Mouse (Mus musculus) testis, adult 2 months (tissue): ENCODE results near the gene Zfp277. TPM values are rescaled to one million over a fixed set of nuclear protein-coding genes. Genes with fewer than 3 reads are reported as not detected.

Source experiments
- H3K27ac ChIP-seq: fragments of 200-500 bp; 2 replicates; pipeline ENCODE4 v1.5.1; 2012; ENCODE audit warnings: low read depth, low read length; ENCODE audit not compliant: control insufficient read depth, insufficient read depth
- H3K27me3 ChIP-seq: fragments of 200-500 bp; 2 replicates; pipeline ENCODE4 v1.6.1; 2012; ENCODE audit warnings: mild to moderate bottlenecking, low read length, moderate library complexity; ENCODE audit not compliant: control insufficient read depth, insufficient read depth
- H3K36me3 ChIP-seq: fragments of 200-500 bp; 2 replicates; pipeline ENCODE4 v1.6.1; 2012; ENCODE audit warnings: mild to moderate bottlenecking, low read length; ENCODE audit not compliant: control insufficient read depth, insufficient read depth
- H3K4me1 ChIP-seq: fragments of 200-500 bp; 2 replicates; pipeline ENCODE4 v1.6.1; 2012; ENCODE audit warnings: low read length; ENCODE audit not compliant: control insufficient read depth, insufficient read depth
- H3K4me3 ChIP-seq: fragments of 200-500 bp; 2 replicates; pipeline ENCODE4 v1.5.1; 2012; ENCODE audit warnings: low read depth, mild to moderate bottlenecking, low read length, moderate library complexity, mixed read lengths; ENCODE audit not compliant: control insufficient read depth
- CTCF ChIP-seq: fragments of 200-500 bp; IDR thresholded peaks from 2 replicates; pipeline ENCODE4 v1.5.1; 2012; ENCODE audit warnings: low read depth, mild to moderate bottlenecking, inconsistent platforms, low read length, moderate library complexity; ENCODE audit not compliant: control insufficient read depth, insufficient read depth, insufficient replicate concordance
- POLR2A ChIP-seq: fragments of 200-500 bp; IDR thresholded peaks from 2 replicates; pipeline ENCODE4 v1.6.1; 2012; ENCODE audit warnings: low read depth, mild to moderate bottlenecking, inconsistent platforms, low read length, moderate library complexity; ENCODE audit not compliant: control insufficient read depth
- polyA plus RNA-seq: library from polyadenylated mRNA; depleted of rRNA; stranded (reverse); fragments of >200 nt; gene quantifications from 2 replicates; pipeline ENCODE4 v1.2.3, GENCODE M21; 2012

Zfp277 gene
- polyA plus RNA-seq, 1 experiment, result 3.2 TPM

DNA sequence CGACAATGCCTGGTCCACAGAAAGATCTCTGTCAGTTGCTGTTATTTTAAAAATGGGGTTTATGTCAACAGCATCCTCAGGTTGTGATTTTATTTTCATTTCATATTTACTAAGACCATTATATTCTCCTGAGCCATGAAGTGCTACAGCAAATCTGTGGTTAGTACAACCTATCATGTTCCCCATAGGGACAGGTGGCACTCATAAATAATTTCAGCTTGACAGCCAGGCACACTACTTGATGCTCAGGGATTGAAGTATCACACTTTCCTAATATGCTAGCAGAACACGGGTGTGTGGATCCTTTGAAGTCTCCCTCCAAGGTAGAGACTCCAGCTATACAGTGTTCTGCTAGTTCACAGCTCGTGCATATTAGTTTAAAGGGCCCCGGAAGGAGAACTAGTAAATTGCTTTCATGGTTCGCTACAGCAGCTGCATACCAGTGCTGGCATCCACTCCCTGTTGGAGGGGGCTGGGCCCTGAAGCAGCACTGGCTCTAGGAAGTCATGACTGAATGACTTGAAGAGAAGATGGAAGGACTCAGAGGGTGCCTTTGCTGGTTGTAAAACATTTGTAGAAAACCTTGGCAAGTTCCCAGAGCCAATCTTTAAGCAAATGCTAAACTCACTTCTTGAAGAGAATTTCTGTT, 118.6 kb downstream of the Zfp277 start:
- H3K4me1 ChIP-seq, result no peaks in the 10 kb centered on the region

GRCm38 (mm10) chr12:40325582-40325981, 120.1 kb downstream of the Zfp277 start:
- Histone ChIP-seq H3K27ac (no peak overlapping the region), H3K4me1 (no peaks in the 10 kb centered on the region), H3K4me3 (no peak overlapping the region), H3K27me3 (no peaks in the 10 kb centered on the region), H3K36me3 (no peaks in the 10 kb centered on the region)
- TF ChIP-seq POLR2A (no peak), CTCF (no peak)

More for the DNA sequence above, 118.6 kb downstream of the Zfp277 start:
- H3K27me3 ChIP-seq, result no peaks in the 10 kb centered on the region
- H3K36me3 ChIP-seq, result no peaks in the 10 kb centered on the region
- no peak overlapping the region for H3K4me3 ChIP-seq
- TF ChIP-seq CTCF (no peak), POLR2A (no peak)
- H3K27ac ChIP-seq, result no peak overlapping the region

DNA sequence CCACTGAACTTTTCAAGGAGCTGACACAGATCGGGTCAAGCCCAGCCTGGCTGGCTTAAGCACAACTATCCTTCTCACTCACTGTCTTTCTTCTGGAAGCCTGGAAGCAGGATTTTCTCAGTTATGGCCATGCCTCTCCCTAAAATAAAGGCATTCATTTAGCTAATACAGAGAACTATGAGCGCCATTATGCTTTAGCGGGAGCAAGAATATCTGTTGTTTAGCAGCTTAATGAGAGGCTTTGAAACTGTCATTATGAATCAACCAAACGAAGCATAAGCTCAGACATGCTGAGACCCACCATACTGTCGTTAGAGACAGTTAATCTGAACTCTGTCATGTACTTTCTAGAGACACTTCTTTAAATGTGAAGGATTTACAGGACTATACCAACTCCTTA, 120.9 kb downstream of the Zfp277 start:
- Histone ChIP-seq H3K4me3 (no peak overlapping the region), H3K27me3 (no peaks in the 10 kb centered on the region), H3K27ac (no peak overlapping the region), H3K36me3 (no peaks in the 10 kb centered on the region), H3K4me1 (no peaks in the 10 kb centered on the region)
- TF ChIP-seq POLR2A, result no peak
- TF ChIP-seq CTCF, result no peak

GRCm38 (mm10) chr12:40315146-40315545, 130.6 kb downstream of the Zfp277 start:
- H3K4me1 ChIP-seq, result no peaks in the 10 kb centered on the region
- no peak overlapping the region for H3K27ac ChIP-seq
- no peak for TF ChIP-seq POLR2A
- TF ChIP-seq CTCF, result no peak
- H3K27me3 ChIP-seq, result no peaks in the 10 kb centered on the region
- no peak overlapping the region for H3K4me3 ChIP-seq
- no peaks in the 10 kb centered on the region for H3K36me3 ChIP-seq

GRCm38 (mm10) chr12:40303960-40304359, 141.7 kb downstream of the Zfp277 start:
- Histone ChIP-seq H3K4me1 (no peaks in the 10 kb centered on the region), H3K27me3 (no peaks in the 10 kb centered on the region), H3K4me3 (no peak overlapping the region), H3K27ac (no peak overlapping the region), H3K36me3 (no peaks in the 10 kb centered on the region)
- TF ChIP-seq CTCF (no peak), POLR2A (no peak)

DNA sequence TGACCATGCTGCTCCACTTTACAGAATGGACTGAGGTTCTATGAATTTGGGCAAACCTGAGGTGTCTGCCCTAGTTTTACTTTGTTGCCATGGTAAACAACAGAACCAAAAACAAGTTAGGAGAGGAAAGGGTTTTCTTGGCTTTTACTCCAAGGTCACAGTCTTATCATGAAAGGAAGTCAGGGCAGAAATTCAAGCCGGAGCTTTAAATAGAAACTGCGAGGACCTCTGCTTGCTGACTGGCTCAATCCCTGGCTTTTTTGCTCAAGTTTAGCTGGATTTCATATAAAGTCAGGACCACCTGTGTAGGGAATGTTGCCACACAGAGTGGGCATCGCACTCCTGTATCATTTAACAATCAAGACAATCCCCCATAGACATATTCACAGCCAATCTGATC, 147.1 kb downstream of the Zfp277 start:
- no peak for TF ChIP-seq POLR2A
- TF ChIP-seq CTCF, result no peak
- Histone ChIP-seq H3K27ac (no peak overlapping the region), H3K36me3 (no peaks in the 10 kb centered on the region), H3K4me3 (no peak overlapping the region), H3K27me3 (no peaks in the 10 kb centered on the region), H3K4me1 (no peaks in the 10 kb centered on the region)

DNA sequence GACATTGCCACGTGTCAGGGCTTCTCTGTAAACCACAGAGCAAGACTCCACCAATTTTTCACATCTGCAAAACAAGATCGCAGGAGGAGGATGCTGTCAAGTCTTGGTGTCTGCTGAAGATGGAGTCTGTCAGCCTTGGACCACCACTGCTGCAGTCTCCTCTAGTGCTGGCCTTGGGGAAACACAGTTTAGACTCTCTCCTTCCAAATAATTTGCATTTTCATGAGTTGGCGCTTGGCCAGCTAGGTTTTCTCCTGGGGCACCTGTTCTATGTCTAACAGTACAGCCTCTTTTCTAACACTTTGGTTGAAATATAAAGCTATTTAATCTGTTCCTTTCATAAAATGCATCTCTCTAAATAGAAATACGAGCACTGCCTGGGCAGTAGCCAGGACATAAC, 159.2 kb downstream of the Zfp277 start:
- H3K4me3 ChIP-seq, result no peak overlapping the region
- H3K27ac ChIP-seq, result no peak overlapping the region
- H3K36me3 ChIP-seq, result no peaks in the 10 kb centered on the region

More for the DNA sequence above, 159.2 kb downstream of the Zfp277 start:
- Histone ChIP-seq H3K4me1 (peaks cover 4% of the 10 kb centered on the region), H3K27me3 (0 out of 2 replicates have a peak, but pooled peaks cover 2% of the 10 kb centered on the region)
- TF ChIP-seq CTCF (no peak), POLR2A (no peak)
